Mouse (Mus musculus) cerebellum, adult 2 months (tissue): ENCODE data around the gene Dusp16.

Source experiments
- CTCF ChIP-seq: fragments of 200-500 bp; IDR thresholded peaks from 2 replicates; pipeline ENCODE4 v1.5.1; 2011; ENCODE audit warnings: low read depth, mild to moderate bottlenecking, control low read depth, low read length, moderate library complexity, borderline replicate concordance; ENCODE audit not compliant: insufficient read depth
- POLR2A ChIP-seq: fragments of 200-500 bp; IDR thresholded peaks from 2 replicates; pipeline ENCODE4 v1.6.1; 2011; ENCODE audit warnings: low read length, control low read depth, borderline replicate concordance; ENCODE audit not compliant: insufficient read depth

DNA sequence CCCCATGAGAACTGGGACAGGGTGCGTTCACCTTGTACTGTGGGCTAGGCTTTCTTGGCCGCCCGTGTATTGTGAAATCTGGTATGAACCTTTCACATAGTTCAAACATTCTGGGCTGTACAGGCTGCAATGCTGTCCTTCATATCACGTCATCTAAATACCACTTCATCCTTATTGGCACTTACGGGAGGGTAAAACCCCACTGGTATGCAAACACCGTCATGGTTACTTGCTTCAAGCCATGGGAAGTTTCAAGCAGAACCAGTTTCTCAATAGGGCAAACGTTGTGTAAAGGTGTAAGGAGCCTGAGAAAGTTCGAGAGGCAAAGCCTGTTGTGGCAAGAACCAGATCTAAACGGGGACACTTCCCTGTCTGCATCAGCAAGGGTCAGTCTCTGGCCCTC, 10.2 kb upstream of the Dusp16 start:
- TF ChIP-seq CTCF (no peak), POLR2A (no peak)
